Mouse (Mus musculus): ENCODE measurements around the gene Slc41a2. TPM values are rescaled to one million over a fixed set of nuclear protein-coding genes. Genes with fewer than 3 reads are reported as not detected.

Slc41a2 gene
- polyA plus RNA-seq, 1 experiment from 2014 or later, result 19.3 TPM

DNA sequence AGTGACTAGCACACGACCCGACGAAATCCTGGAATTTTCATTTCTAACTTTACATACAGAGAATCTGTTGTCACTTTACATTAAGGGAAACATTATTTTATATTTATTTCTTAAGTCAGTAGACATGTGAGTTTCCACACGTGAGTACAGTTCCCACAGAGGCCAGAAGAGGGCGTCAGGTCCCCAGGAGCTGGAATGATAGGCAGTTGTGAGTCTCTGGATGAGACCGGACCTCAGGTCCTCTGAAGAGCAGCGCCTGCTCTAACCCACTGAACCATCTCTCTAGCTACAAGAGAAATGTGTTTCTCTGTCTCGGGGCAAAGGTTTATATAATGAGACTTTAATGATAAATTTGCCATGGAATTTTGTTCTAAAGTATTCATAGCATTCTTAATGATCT, 86.3 kb downstream of the Slc41a2 start:
- Histone ChIP-seq H3K4me3 (ENCODE audit: inconsistent target) (no peak overlapping the region), H3K27ac (no peak overlapping the region), H3K36me3 (ENCODE audit: inconsistent target) (peaks cover 33% of the 10 kb centered on the region; the same call in 1 of the 2 replicates), H3K79me2 (ENCODE audit: inconsistent target) (no peaks in the 10 kb centered on the region)
- WGBS (ENCODE audit: missing documents), result 88% methylated on average over 8 of the region's 8 CpGs

DNA sequence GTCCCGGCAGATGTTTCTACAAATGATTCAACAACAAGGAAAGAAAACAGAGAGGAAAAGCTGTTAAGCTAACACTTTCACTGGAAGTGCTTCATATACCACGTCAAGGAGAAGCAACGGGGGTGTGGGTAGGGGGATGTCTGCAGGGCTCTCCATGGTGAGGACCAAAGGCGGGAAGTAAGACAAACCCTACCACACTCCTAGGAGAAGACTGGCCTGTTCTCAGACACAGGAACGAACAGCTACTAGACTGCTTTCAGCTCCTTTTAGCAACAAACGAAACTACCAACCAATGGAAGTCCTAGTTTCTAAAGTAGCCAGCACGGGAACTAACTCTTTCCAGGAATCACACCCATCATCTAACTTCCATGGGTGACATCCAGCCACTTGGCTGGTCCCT, 89.6 kb downstream of the Slc41a2 start:
- Histone ChIP-seq H3K79me2 (ENCODE audit: inconsistent target) (no peaks in the 10 kb centered on the region), H3K36me3 (ENCODE audit: inconsistent target) (peaks cover 15% of the 10 kb centered on the region; the same call in 1 of the 2 replicates), H3K4me3 (ENCODE audit: inconsistent target) (no peak overlapping the region), H3K27ac (no peak overlapping the region)
- 91% methylated on average over 7 of the region's 7 CpGs for WGBS (ENCODE audit: missing documents)

DNA sequence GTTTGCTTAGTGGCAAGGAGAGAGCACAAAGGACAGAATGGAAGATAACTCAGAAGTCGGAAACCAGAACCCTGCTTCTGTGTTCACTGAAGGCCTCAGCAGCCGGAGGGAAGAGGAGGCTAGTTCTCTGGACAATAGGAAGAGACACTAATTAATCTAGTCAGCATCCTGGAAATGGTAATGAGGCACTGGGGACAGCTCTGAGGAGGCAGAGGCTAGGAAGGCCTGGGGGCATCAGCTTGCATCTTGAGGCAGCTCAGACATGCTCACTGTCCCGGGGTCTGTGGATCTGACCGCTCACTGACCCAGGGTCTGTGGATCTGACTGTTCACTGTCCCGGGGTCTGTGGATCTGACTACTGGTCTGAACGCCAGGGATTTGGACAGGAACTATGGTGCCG, 92.0 kb downstream of the Slc41a2 start:
- H3K4me3 ChIP-seq (ENCODE audit: inconsistent target), result no peak overlapping the region
- no peaks in the 10 kb centered on the region for H3K79me2 ChIP-seq (ENCODE audit: inconsistent target)
- H3K36me3 ChIP-seq (ENCODE audit: inconsistent target), result peaks cover 24% of the 10 kb centered on the region; the same call in 1 of the 2 replicates
- WGBS (ENCODE audit: missing documents), result 98% methylated on average over 7 of the region's 7 CpGs
- no peak overlapping the region for H3K27ac ChIP-seq

DNA sequence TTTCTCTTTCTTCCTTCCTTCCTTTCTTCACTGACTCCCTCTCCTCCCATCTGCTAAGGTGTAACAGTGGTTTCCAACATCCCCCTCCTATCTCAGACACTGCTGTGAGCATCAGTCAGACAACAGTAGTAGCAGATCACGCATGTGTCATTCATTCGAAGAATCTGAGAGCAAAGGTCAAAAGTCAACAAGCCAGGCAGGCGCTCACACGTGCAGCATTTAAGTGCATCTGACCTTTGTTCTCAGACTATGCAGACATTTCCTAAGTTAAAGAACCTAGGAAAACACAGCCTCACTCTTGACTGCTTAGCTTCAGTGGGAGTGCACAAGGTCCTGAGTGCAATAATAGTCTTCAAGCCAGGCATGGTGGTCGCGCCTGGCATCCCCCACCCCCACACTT, 93.6 kb downstream of the Slc41a2 start:
- peaks cover 16% of the 10 kb centered on the region; the same call in 1 of the 2 replicates for H3K36me3 ChIP-seq (ENCODE audit: inconsistent target)
- WGBS (ENCODE audit: missing documents), result 92% methylated on average over 6 of the region's 6 CpGs
- H3K27ac ChIP-seq, result no peak overlapping the region
- no peaks in the 10 kb centered on the region for H3K79me2 ChIP-seq (ENCODE audit: inconsistent target)
- no peak overlapping the region for H3K4me3 ChIP-seq (ENCODE audit: inconsistent target)

DNA sequence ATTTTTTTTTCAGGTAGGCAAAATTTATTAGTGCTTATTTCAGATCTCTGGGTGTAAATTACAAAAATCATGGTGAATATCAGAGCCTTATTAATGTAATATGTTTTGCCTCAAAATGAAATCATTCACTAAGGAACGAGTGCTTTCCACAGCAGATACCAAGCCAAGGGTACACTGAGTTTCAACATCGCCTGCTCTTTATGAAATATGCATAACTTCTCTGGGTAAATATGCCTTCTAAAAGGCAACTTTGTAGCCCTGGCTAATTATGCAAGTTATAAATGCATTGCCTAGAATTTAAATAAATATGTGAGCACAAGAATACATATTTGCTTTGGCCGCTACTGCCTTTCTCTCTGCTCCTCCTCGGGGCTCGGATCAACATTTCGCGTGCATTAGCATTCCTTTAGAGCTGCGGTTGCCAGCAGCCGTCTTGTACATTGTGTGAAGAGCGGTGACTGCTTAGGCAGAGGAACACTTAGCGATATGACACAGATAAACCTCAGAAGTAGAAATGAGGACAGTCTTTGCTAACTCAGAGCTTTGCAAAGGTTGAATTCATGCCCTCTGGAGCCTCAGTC, 95.5 kb downstream of the Slc41a2 start:
- Histone ChIP-seq H3K79me2 (ENCODE audit: inconsistent target) (no peaks in the 10 kb centered on the region), H3K36me3 (ENCODE audit: inconsistent target) (peaks cover 16% of the 10 kb centered on the region; the same call in 1 of the 2 replicates), H3K27ac (no peak overlapping the region), H3K4me3 (ENCODE audit: inconsistent target) (no peak overlapping the region)
- 94% methylated on average over 11 of the region's 11 CpGs for WGBS (ENCODE audit: missing documents)

DNA sequence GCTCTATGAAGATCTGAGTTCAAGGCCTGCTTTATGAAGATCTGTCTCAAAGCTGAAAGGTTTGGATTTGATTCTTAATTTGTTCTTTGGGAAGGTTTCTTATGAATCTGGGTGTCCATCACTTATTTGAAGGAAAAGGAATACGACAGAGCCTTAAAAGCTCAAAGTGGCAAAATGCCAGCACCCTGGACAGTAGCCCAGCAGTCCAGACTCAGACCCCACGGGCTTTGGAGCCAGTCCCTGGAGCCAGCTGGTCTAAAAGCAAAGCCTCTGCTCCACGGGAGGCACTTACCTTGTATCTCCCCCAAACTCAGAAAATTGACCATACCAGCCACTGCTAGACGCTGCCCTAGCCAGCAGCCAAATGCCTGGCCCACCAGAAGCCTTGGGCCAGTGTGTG, 103.3 kb downstream of the Slc41a2 start:
- WGBS (ENCODE audit: missing documents), result 76% methylated on average over 4 of the region's 4 CpGs
- H3K4me3 ChIP-seq (ENCODE audit: inconsistent target), result no peak overlapping the region
- no peaks in the 10 kb centered on the region for H3K79me2 ChIP-seq (ENCODE audit: inconsistent target)
- H3K36me3 ChIP-seq (ENCODE audit: inconsistent target), result 0 out of 2 replicates have a peak, but pooled peaks cover 7% of the 10 kb centered on the region
- peak overlapping the region; percentile 16; the same call in 1 of the 2 replicates for H3K27ac ChIP-seq

DNA sequence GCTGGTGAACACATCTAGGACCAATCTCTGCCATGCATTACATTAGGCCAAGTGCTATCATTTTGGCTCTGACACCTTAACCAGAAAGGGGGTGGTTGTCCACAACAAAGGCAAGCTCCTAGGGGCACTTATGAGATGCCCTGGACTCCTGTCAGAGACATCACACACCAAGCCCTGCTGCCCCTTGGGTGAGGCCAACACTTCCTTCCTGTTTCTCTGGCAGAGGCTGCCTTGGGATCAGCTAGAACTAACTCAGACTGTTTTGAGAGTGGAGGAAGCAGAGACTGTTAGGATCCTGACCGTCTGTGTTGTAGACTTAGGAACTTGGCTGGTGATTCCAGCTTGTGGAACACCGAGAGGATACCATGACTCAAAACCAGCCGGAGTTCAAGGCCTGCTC, 103.7 kb downstream of the Slc41a2 start:
- peak overlapping the region; percentile 16; the same call in 1 of the 2 replicates for H3K27ac ChIP-seq
- H3K36me3 ChIP-seq (ENCODE audit: inconsistent target), result 0 out of 2 replicates have a peak, but pooled peaks cover 7% of the 10 kb centered on the region
- H3K4me3 ChIP-seq (ENCODE audit: inconsistent target), result no peak overlapping the region
- WGBS (ENCODE audit: missing documents), result 27% methylated on average over 3 of the region's 3 CpGs
- no peaks in the 10 kb centered on the region for H3K79me2 ChIP-seq (ENCODE audit: inconsistent target)

DNA sequence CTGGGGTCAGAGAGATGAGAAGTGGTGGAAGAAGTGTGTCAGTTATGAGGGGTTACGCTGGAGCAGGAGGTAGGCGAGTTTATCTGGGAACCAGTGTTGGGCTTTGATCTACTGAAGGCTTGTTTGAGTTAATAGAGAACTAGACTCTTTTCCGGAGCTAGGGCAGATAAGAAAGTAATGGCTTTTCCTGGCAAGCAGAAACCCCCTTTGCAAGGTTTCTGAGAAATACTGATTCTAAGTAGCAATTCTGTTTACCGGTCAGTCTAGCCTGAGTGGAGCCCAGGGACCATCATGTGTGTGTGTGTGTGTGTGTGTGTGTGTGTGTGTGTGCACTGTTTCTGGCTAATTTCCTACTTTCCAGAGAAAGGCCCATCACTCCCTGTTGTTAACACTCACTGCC, 109.1 kb downstream of the Slc41a2 start:
- no peak overlapping the region for H3K4me3 ChIP-seq (ENCODE audit: inconsistent target)
- no peaks in the 10 kb centered on the region for H3K79me2 ChIP-seq (ENCODE audit: inconsistent target)
- H3K27ac ChIP-seq, result no peak overlapping the region
- WGBS (ENCODE audit: missing documents), result 96% methylated on average over 4 of the region's 4 CpGs
- H3K36me3 ChIP-seq (ENCODE audit: inconsistent target), result 0 out of 2 replicates have a peak, but pooled peaks cover 7% of the 10 kb centered on the region

DNA sequence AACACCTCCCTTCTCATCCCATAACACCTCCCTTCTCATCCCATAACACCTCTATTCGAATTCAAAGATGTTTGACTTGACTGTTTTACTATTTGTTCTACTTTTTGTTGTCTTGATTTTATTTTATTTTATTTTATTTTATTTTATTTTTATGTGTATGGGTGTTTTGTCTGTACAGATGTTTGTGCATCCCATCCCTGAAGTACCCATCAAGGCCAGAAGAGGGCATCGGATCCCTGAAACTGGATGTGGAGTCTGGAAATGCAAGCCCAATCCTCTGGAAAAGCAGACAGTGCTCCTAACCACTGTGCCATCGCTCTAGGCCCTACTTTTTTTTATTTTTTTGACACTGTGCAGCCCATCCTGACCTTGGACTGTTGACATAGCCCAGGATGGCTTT, 112.7 kb downstream of the Slc41a2 start:
- Histone ChIP-seq H3K79me2 (ENCODE audit: inconsistent target) (no peaks in the 10 kb centered on the region), H3K27ac (no peak overlapping the region), H3K36me3 (ENCODE audit: inconsistent target) (no peaks in the 10 kb centered on the region), H3K4me3 (ENCODE audit: inconsistent target) (no peak overlapping the region)
- 82% methylated on average over 3 of the region's 3 CpGs for WGBS (ENCODE audit: missing documents)

DNA sequence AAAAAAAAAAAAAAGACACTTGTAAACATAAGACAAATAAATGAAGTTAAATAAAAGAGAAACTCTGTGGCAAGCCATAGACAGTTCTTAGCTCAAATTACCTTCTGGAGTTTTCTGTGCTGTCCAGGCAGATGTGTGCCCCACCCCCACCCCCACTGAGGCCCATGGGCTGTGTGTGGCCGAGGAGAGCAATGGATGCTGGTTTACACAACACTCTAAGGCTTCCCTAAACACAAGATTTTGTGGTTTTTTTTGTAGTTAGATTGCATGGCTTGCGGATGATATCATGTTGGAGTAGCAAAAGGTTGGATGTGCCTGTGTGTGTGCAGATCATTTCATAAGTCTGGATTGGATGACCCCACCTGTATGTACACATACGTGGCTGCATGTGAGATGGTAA, 116.8 kb downstream of the Slc41a2 start:
- WGBS (ENCODE audit: missing documents), result 56% methylated on average over 3 of the region's 3 CpGs
- Histone ChIP-seq H3K4me3 (ENCODE audit: inconsistent target) (no peak overlapping the region), H3K36me3 (ENCODE audit: inconsistent target) (no peaks in the 10 kb centered on the region), H3K27ac (peak overlapping the region; percentile 7; the same call in 1 of the 2 replicates), H3K79me2 (ENCODE audit: inconsistent target) (no peaks in the 10 kb centered on the region)

DNA sequence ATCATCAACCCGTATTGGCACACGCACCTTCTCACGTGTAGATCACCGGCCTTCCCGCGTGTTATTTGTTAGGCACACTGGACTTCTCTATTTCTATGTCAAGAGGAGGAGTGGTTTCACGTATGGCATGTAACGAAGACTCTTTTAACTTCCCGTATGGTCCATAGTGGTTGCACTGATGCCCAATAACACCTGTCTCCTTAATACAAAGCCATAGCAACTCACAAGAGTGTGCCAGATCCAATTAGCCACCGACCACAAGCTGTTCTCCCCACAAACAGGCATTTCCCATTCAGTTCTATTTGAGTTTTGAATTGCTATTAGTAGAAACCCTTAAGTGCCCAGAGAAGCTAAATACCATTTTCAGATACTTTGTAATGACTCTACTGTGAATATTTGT, 117.5 kb downstream of the Slc41a2 start:
- Histone ChIP-seq H3K27ac (0 out of 2 replicates have a peak overlapping the region, but pooled peaks have one; percentile 7), H3K79me2 (ENCODE audit: inconsistent target) (no peaks in the 10 kb centered on the region), H3K36me3 (ENCODE audit: inconsistent target) (no peaks in the 10 kb centered on the region), H3K4me3 (ENCODE audit: inconsistent target) (no peak overlapping the region)
- 73% methylated on average over 10 of the region's 10 CpGs for WGBS (ENCODE audit: missing documents)

DNA sequence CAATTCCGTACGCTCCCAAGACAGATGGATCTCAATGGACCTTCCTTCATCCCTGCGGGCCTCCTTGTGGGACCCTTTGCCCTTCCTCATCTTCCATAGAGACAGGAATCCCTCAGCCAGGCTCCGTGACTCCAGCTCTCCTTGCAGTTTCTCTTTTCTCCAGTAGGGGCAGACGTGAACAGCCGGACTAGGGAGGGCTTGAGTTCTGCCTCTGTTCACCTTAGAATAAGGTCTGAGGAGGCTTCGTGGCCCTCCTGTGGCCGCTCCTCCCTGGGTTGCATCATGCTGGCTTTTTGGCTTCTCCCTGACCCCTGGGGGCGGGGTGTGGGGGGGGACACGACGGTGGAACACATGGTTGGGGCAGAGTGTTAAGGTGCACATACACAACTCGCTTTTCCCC, 118.0 kb downstream of the Slc41a2 start:
- Histone ChIP-seq H3K79me2 (ENCODE audit: inconsistent target) (no peaks in the 10 kb centered on the region), H3K36me3 (ENCODE audit: inconsistent target) (no peaks in the 10 kb centered on the region), H3K4me3 (ENCODE audit: inconsistent target) (no peak overlapping the region), H3K27ac (no peak overlapping the region)
- WGBS (ENCODE audit: missing documents), result 36% methylated on average over 12 of the region's 12 CpGs

DNA sequence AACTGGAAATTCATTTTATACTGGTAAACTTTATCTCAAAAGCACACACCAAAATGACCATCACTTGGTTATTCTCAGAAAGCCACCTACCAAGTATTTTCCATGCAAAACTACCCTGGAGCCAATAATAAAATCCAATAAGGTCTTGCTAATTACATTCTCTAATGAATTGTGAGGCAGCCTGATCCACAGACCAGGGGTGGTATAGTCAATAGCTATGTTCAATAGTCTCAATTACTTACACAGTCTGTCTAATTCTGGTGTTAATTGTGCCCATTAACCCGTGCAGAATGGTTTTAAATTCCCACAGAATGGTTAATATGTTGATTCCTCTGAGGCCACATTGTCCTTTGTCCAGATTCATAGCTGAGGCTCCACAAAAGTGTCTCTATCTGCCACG, 118.9 kb downstream of the Slc41a2 start:
- Histone ChIP-seq H3K36me3 (ENCODE audit: inconsistent target) (no peaks in the 10 kb centered on the region), H3K27ac (no peak overlapping the region), H3K79me2 (ENCODE audit: inconsistent target) (no peaks in the 10 kb centered on the region), H3K4me3 (ENCODE audit: inconsistent target) (no peak overlapping the region)
- WGBS (ENCODE audit: missing documents), result 90% methylated on average over 2 of the region's 2 CpGs

DNA sequence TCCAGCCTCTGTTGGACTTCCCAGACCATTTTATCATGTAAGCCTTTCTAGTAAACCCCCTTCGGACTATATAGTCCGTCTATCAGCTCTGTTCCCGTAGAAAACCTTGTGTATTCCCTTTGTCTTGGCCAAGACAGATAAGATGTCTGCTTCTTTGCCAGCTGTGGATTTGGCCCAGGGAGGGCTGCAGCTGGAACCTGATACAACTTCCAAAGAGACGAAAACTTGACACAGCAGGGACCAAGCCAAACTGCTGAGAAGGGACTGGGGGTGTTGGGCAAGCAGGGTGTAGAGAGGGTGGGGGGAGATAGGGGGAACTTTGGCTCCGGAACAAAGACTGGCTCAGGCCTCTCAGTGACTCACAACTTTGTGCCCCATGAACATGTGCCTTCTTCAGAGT, 120.4 kb downstream of the Slc41a2 start:
- Histone ChIP-seq H3K79me2 (ENCODE audit: inconsistent target) (no peaks in the 10 kb centered on the region), H3K27ac (no peak overlapping the region), H3K36me3 (ENCODE audit: inconsistent target) (no peaks in the 10 kb centered on the region), H3K4me3 (ENCODE audit: inconsistent target) (no peak overlapping the region)
- WGBS (ENCODE audit: missing documents), result 81% methylated on average over 5 of the region's 5 CpGs

DNA sequence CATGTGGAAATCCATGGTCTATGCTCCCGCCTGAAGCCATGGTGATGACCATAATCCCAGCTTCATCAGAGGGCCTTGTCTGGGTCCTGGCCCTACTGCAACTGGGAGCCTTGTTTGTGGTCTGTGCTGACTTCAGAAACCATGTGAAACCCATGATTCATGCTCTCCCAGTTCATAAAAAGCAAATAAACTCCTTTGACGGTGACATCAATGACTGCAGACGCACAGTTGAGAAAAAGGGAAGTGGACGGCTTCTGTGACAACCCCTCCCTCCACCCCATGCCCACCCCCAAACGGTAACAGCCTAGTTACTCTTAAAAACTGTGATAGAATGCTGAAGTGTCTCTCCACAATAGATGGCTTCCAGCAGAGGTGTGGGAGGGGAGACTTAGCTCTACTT, 122.1 kb downstream of the Slc41a2 start:
- no peak overlapping the region for H3K4me3 ChIP-seq (ENCODE audit: inconsistent target)
- WGBS (ENCODE audit: missing documents), result 13% methylated on average over 5 of the region's 5 CpGs
- H3K36me3 ChIP-seq (ENCODE audit: inconsistent target), result no peaks in the 10 kb centered on the region
- peak overlapping the region; percentile 71 for H3K27ac ChIP-seq
- H3K79me2 ChIP-seq (ENCODE audit: inconsistent target), result no peaks in the 10 kb centered on the region

DNA sequence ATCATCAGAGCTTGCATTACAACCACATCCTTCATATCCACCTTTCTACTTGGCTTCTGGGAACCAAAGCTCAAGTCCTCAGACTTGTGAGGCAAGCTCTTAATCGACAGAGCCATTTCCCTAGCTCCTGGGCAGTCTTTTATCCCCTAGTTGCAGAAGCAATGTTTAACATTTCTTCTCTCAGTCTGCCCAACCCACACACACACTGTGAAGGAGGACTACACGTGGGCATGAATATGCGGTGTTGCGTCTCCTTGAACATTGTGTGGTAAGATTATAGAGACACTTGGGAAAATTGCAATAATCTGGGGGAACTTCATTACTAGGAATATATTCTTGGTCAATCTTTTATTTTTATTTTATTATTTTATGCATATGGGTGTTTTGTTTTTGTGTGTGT, 125.1 kb downstream of the Slc41a2 start:
- Histone ChIP-seq H3K79me2 (ENCODE audit: inconsistent target) (no peaks in the 10 kb centered on the region), H3K4me3 (ENCODE audit: inconsistent target) (no peak overlapping the region), H3K36me3 (ENCODE audit: inconsistent target) (no peaks in the 10 kb centered on the region), H3K27ac (no peak overlapping the region)
- 98% methylated on average over 4 of the region's 4 CpGs for WGBS (ENCODE audit: missing documents)
